Mouse (Mus musculus) lung, embryonic 14.5 days (tissue): ENCODE data around the gene Tmpo. TPM values are rescaled to one million over a fixed set of nuclear protein-coding genes. Genes with fewer than 3 reads are reported as not detected.

Experiments
- ATAC-seq: fragments of 200-750 bp; cut with Nextera tagmentation; 2 replicates; pipeline ENCODE4 v1.8.0; 2017; ENCODE audit warnings: mild to moderate bottlenecking, moderate TSS enrichment, moderate library complexity; ENCODE audit not compliant: insufficient read depth
- DNase-seq: peaks from one replicate; pipeline ENCODE4 v3.0.0-alpha.2; 2015
- H3K27ac ChIP-seq: fragments of 300-500 bp; sonication (generic); 2 replicates; pipeline ENCODE4 v1.5.1; 2014; ENCODE audit warnings: low read depth, mild to moderate bottlenecking, moderate library complexity
- H3K27me3 ChIP-seq: fragments of 300-500 bp; sonication (generic); 2 replicates; pipeline ENCODE4 v1.6.1; 2014; ENCODE audit warnings: low read length, control low read depth; ENCODE audit not compliant: insufficient read depth
- H3K36me3 ChIP-seq: fragments of 300-500 bp; sonication (generic); 2 replicates; pipeline ENCODE4 v1.6.1; 2014; ENCODE audit warnings: control low read depth; ENCODE audit not compliant: insufficient read depth
- H3K4me1 ChIP-seq: fragments of 300-500 bp; sonication (generic); 2 replicates; pipeline ENCODE4 v1.6.1; 2014; ENCODE audit warnings: antibody characterized with exemption, control low read depth; ENCODE audit not compliant: insufficient read depth
- H3K4me2 ChIP-seq: fragments of 300-500 bp; sonication (generic); 2 replicates; pipeline ENCODE4 v1.6.1; 2014; ENCODE audit warnings: mild to moderate bottlenecking
- H3K4me3 ChIP-seq: fragments of 300-500 bp; sonication (generic); 2 replicates; pipeline ENCODE4 v1.5.1; 2014; ENCODE audit warnings: low read depth, low read length
- H3K9ac ChIP-seq: fragments of 300-500 bp; sonication (generic); 2 replicates; pipeline ENCODE4 v1.6.1; 2014
- H3K9me3 ChIP-seq: fragments of 300-500 bp; sonication (generic); 2 replicates; pipeline ENCODE4 v1.6.1; 2016; ENCODE audit warnings: low read depth, low read length, control low read depth
- CTCF ChIP-seq: IDR thresholded peaks from 2 replicates; pipeline ENCODE4 v1.5.1; 2016; ENCODE audit warnings: antibody characterized with exemption, low read depth
- WGBS: fragments of 180-500 bp; shearing (Covaris S2); extraction: QIAGEN DNeasy Blood & Tissue Kit; methylation state at CpG from one replicate; pipeline ENCODE4 v1.1.7; 2014; 5-methylcytosine and 5-hydroxymethylcytosine counted together
- polyA plus RNA-seq: library from polyadenylated mRNA; unstranded; fragments of >200 nt; fragmentation: Nextera tagmentation; extraction: Ambion mirVana; gene quantifications from 2 replicates; pipeline ENCODE4 v1.2.1, GENCODE M21; 2014

The Tmpo gene
- polyA plus RNA-seq, 1 experiment from 2014 or later, result 337 TPM

- no peak for DNase-seq
These were observed 1.3 kb downstream of the Tmpo start for GRCm38 (mm10) chr10:91179834-91180233.

GRCm38 (mm10) chr10:91177201-91177600, 3.9 kb downstream of the Tmpo start:
- Histone ChIP-seq H3K4me2 (no peak overlapping the region), H3K27me3 (no peaks in the 10 kb centered on the region), H3K4me3 (no peak overlapping the region), H3K27ac (no peak overlapping the region), H3K36me3 (no peaks in the 10 kb centered on the region), H3K4me1 (no peaks in the 10 kb centered on the region), H3K9ac (no peak overlapping the region), H3K9me3 (no peaks in the 10 kb centered on the region)
- ATAC-seq, result no peak
- TF ChIP-seq CTCF, result no peak
- 22% methylated on average over 3 of the region's 4 CpGs for WGBS
- no peak for DNase-seq

More at GRCm38 (mm10) chr10:91179834-91180233, 1.3 kb downstream of the Tmpo start:
- H3K27me3 ChIP-seq, result no peaks in the 10 kb centered on the region
- ATAC-seq, result no peak
- peak overlapping the region; percentile 46 for H3K4me3 ChIP-seq
- H3K36me3 ChIP-seq, result no peaks in the 10 kb centered on the region
- no peak for TF ChIP-seq CTCF
- WGBS, result 49% methylated on average over 2 of the region's 2 CpGs
- H3K4me1 ChIP-seq, result no peaks in the 10 kb centered on the region
- peak overlapping the region; percentile 100 for H3K27ac ChIP-seq
- H3K9me3 ChIP-seq, result no peaks in the 10 kb centered on the region
- H3K4me2 ChIP-seq, result peak overlapping the region; percentile 67
- peak overlapping the region; percentile 57 for H3K9ac ChIP-seq

- peaks cover 12% of the 10 kb centered on the region; the same call in 1 of the 2 replicates for H3K4me1 ChIP-seq
- H3K27ac ChIP-seq, result peak overlapping the region; percentile 100
- H3K36me3 ChIP-seq, result 0 out of 2 replicates have a peak, but pooled peaks cover 4% of the 10 kb centered on the region
- no peak for ATAC-seq
- no peak for TF ChIP-seq CTCF
- peak overlapping the region; percentile 100 for H3K9ac ChIP-seq
- no peaks in the 10 kb centered on the region for H3K9me3 ChIP-seq
- peak overlapping the region; percentile 99 for H3K4me3 ChIP-seq
- 79% methylated on average over 14 of the region's 14 CpGs for WGBS
- no peaks in the 10 kb centered on the region for H3K27me3 ChIP-seq
- DNase-seq, result no peak
- peak overlapping the region; percentile 73 for H3K4me2 ChIP-seq
These were observed 8.6 kb downstream of the Tmpo start for GRCm38 (mm10) chr10:91172329-91173100.

GRCm38 (mm10) chr10:91171455-91172328, 9.4 kb downstream of the Tmpo start:
- Histone ChIP-seq H3K4me3 (peak overlapping the region; percentile 99), H3K27ac (peak overlapping the region; percentile 100), H3K36me3 (0 out of 2 replicates have a peak, but pooled peaks cover 4% of the 10 kb centered on the region), H3K9me3 (no peaks in the 10 kb centered on the region), H3K9ac (peak overlapping the region; percentile 100), H3K4me2 (peak overlapping the region; percentile 73), H3K27me3 (no peaks in the 10 kb centered on the region), H3K4me1 (peaks cover 14% of the 10 kb centered on the region; the same call in 1 of the 2 replicates)
- no peak for TF ChIP-seq CTCF
- ATAC-seq (peak; percentile 96), DNase-seq (peak; percentile 96)
- WGBS, result 0% methylated on average over 68 of the region's 68 CpGs

- ATAC-seq (peak; percentile 33; the same call in 1 of the 2 replicates), DNase-seq (peak; percentile 59)
- under 1% methylated on average over 59 of the region's 59 CpGs for WGBS
These were observed 10.1 kb downstream of the Tmpo start for GRCm38 (mm10) chr10:91171041-91171440.

GRCm38 (mm10) chr10:91170143-91170941, 10.8 kb downstream of the Tmpo start:
- H3K36me3 ChIP-seq, result peaks cover 8% of the 10 kb centered on the region
- no peaks in the 10 kb centered on the region for H3K27me3 ChIP-seq
- ATAC-seq, result peak; percentile 51
- peak overlapping the region; percentile 100 for H3K27ac ChIP-seq
- DNase-seq, result peak; percentile 97
- H3K4me3 ChIP-seq, result peak overlapping the region; percentile 99
- peak; percentile 77 for TF ChIP-seq CTCF
- H3K4me1 ChIP-seq, result peaks cover 14% of the 10 kb centered on the region; the same call in 1 of the 2 replicates
- H3K9me3 ChIP-seq, result no peaks in the 10 kb centered on the region
- WGBS, result under 1% methylated on average over 45 of the region's 50 CpGs
- H3K4me2 ChIP-seq, result peak overlapping the region; percentile 79
- H3K9ac ChIP-seq, result peak overlapping the region; percentile 100

More at GRCm38 (mm10) chr10:91171041-91171440, 10.1 kb downstream of the Tmpo start:
- Histone ChIP-seq H3K9me3 (no peaks in the 10 kb centered on the region), H3K4me1 (peaks cover 14% of the 10 kb centered on the region; the same call in 1 of the 2 replicates), H3K27me3 (no peaks in the 10 kb centered on the region), H3K27ac (peak overlapping the region; percentile 100), H3K4me2 (peak overlapping the region; percentile 73), H3K9ac (peak overlapping the region; percentile 100), H3K4me3 (peak overlapping the region; percentile 99), H3K36me3 (0 out of 2 replicates have a peak, but pooled peaks cover 4% of the 10 kb centered on the region)
- TF ChIP-seq CTCF, result no peak
